Mouse (Mus musculus): Measurements from ENCODE around the gene Dkk3.

Gene Dkk3

GRCm38 (mm10) chr7:112158942-112159341 is at the start of gene Dkk3:
TSS of gene Dkk3 (minus strand) at chr7:112159057.
- peak; percentile 53 for DNase-seq (ENCODE audit: low read depth)

- no peak for DNase-seq (ENCODE audit: low read depth)
These were observed 48.9 kb upstream of the Dkk3 start for GRCm38 (mm10) chr7:112207717-112208116.

- DNase-seq (ENCODE audit: low read depth), result no peak
These were observed 46.7 kb upstream of the Dkk3 start for GRCm38 (mm10) chr7:112205513-112205912.

GRCm38 (mm10) chr7:112204380-112204963 is 45.6 kb upstream of the Dkk3 start:
- DNase-seq (ENCODE audit: low read depth), result peak; percentile 67

GRCm38 (mm10) chr7:112203937-112204336 is 45.1 kb upstream of the Dkk3 start:
- DNase-seq (ENCODE audit: low read depth), result no peak

- peak; percentile 71 for DNase-seq (ENCODE audit: low read depth)
These were observed 44.0 kb upstream of the Dkk3 start for GRCm38 (mm10) chr7:112202843-112203242.

GRCm38 (mm10) chr7:112202194-112202593 is 43.3 kb upstream of the Dkk3 start:
- DNase-seq (ENCODE audit: low read depth), result peak; percentile 77

- DNase-seq (ENCODE audit: low read depth), result peak; percentile 76
These were observed 41.9 kb upstream of the Dkk3 start for GRCm38 (mm10) chr7:112200761-112201160.

GRCm38 (mm10) chr7:112199343-112199742 is 40.5 kb upstream of the Dkk3 start:
- DNase-seq (ENCODE audit: low read depth), result no peak

GRCm38 (mm10) chr7:112197461-112197860 is 38.6 kb upstream of the Dkk3 start:
- no peak for DNase-seq (ENCODE audit: low read depth)

- DNase-seq (ENCODE audit: low read depth), result no peak
These were observed 35.4 kb upstream of the Dkk3 start for GRCm38 (mm10) chr7:112194286-112194685.

GRCm38 (mm10) chr7:112192778-112193177 is 33.9 kb upstream of the Dkk3 start:
- no peak for DNase-seq (ENCODE audit: low read depth)

GRCm38 (mm10) chr7:112192237-112192636 is 33.4 kb upstream of the Dkk3 start:
- DNase-seq (ENCODE audit: low read depth), result no peak

- no peak for DNase-seq (ENCODE audit: low read depth)
These were observed 28.9 kb upstream of the Dkk3 start for GRCm38 (mm10) chr7:112187536-112188459.

- DNase-seq (ENCODE audit: low read depth), result no peak
These were observed 28.0 kb upstream of the Dkk3 start for GRCm38 (mm10) chr7:112186871-112187270.

- DNase-seq (ENCODE audit: low read depth), result no peak
These were observed 26.4 kb upstream of the Dkk3 start for GRCm38 (mm10) chr7:112185226-112185745.

- DNase-seq (ENCODE audit: low read depth), result no peak
These were observed 25.8 kb upstream of the Dkk3 start for GRCm38 (mm10) chr7:112184519-112185225.

- peak; percentile 92 for DNase-seq (ENCODE audit: low read depth)
These were observed 24.5 kb upstream of the Dkk3 start for GRCm38 (mm10) chr7:112183258-112183841.

- DNase-seq (ENCODE audit: low read depth), result peak; percentile 95
These were observed 21.4 kb upstream of the Dkk3 start for GRCm38 (mm10) chr7:112180235-112180705.

GRCm38 (mm10) chr7:112176627-112177026 is 17.8 kb upstream of the Dkk3 start:
- no peak for DNase-seq (ENCODE audit: low read depth)

GRCm38 (mm10) chr7:112172669-112173068 is 13.8 kb upstream of the Dkk3 start:
- DNase-seq (ENCODE audit: low read depth), result no peak
